Mouse (Mus musculus) liver, adult (tissue): ENCODE results near the gene Vmn2r113.
"Not testable (repeated sequence)": the region's sequence is repeated elsewhere in the genome, so short reads cannot be mapped to it uniquely, and the experiment has no call there.

ENCODE experiments used
- GATA4 ChIP-seq: IDR thresholded peaks from 2 replicates; pipeline ENCODE4 v1.6.1; 2014; ENCODE audit warnings: mild to moderate bottlenecking, low read length; ENCODE audit not compliant: insufficient replicate concordance

The Vmn2r113 gene

GRCm38 (mm10) chr17:22942684-22943083 lies at the start of gene Vmn2r113:
Vmn2r113 (plus strand) TSS chr17:22942984.
- not testable (repeated sequence) for TF ChIP-seq GATA4
